Mouse (Mus musculus) C2C12 (cell line): Measurements from ENCODE around the gene Dscaml1. TPM values are rescaled to one million over a fixed set of nuclear protein-coding genes. Genes with fewer than 3 reads are reported as not detected.

ENCODE experiments used
- H3K27me3 ChIP-seq: one replicate; pipeline ENCODE4 v1.6.1; 2011; ENCODE audit not compliant: control insufficient read depth, insufficient read depth, insufficient read length
- H3K36me3 ChIP-seq: one replicate; pipeline ENCODE4 v1.6.1; 2011; ENCODE audit not compliant: control insufficient read depth, insufficient read depth
- H3K4me3 ChIP-seq: one replicate; pipeline ENCODE4 v1.5.1; 2011; ENCODE audit warnings: mild to moderate bottlenecking, control low read depth; ENCODE audit not compliant: poor library complexity, insufficient read depth, severe bottlenecking
- H3K79me2 ChIP-seq: one replicate; pipeline ENCODE4 v1.6.1; 2011; ENCODE audit not compliant: control insufficient read depth, insufficient read depth
- H3K79me3 ChIP-seq: one replicate; pipeline ENCODE4 v1.6.1; 2011; ENCODE audit warnings: low read depth, control low read depth
- H3ac ChIP-seq: one replicate; pipeline ENCODE3; 2011; ENCODE audit warnings: low read depth; ENCODE audit not compliant: control insufficient read depth, insufficient read length
- CEBPB ChIP-seq: IDR thresholded peaks from one replicate; pipeline ENCODE4 v1.6.1; 2011; ENCODE audit warnings: low read depth, mild to moderate bottlenecking, control low read depth, moderate library complexity
- CTCF ChIP-seq: IDR thresholded peaks from one replicate; pipeline ENCODE4 v1.5.1; 2011; ENCODE audit not compliant: control insufficient read depth, insufficient read depth, insufficient read length
- FOSL1 ChIP-seq: IDR thresholded peaks from one replicate; pipeline ENCODE4 v1.8.0; 2011; ENCODE audit warnings: mild to moderate bottlenecking, low read length; ENCODE audit not compliant: poor library complexity, insufficient read depth, severe bottlenecking
- MAX ChIP-seq: IDR thresholded peaks from one replicate; pipeline ENCODE4 v1.6.1; 2011; ENCODE audit warnings: mild to moderate bottlenecking, control low read depth
- MYOD1 ChIP-seq: IDR thresholded peaks from one replicate; pipeline ENCODE4 v1.6.1; 2011; ENCODE audit warnings: low read depth; ENCODE audit not compliant: control insufficient read depth, insufficient read length
- MYOG ChIP-seq: IDR thresholded peaks from one replicate; pipeline ENCODE4 v1.6.1; 2011; ENCODE audit not compliant: control insufficient read depth, insufficient read length; ENCODE audit errors: extremely low read depth
- USF1 ChIP-seq: IDR thresholded peaks from one replicate; pipeline ENCODE4 v1.6.1; 2011; ENCODE audit warnings: low read depth, mild to moderate bottlenecking, control low read depth, moderate library complexity
- long read RNA-seq, 2 experiments: library from polyadenylated mRNA; unstranded; transcript quantifications; one replicate each; pipeline ENCODE4 v2.0.0; 2019 to 2020
- polyA plus RNA-seq: library from polyadenylated mRNA; unstranded; fragments of >200 nt; fragmentation: generic; extraction: Trizol; gene quantifications from one replicate; pipeline ENCODE4 v1.2.1, GENCODE M21; 2012; ENCODE audit warnings: missing spikeins

Dscaml1 gene
- not detected for polyA plus RNA-seq
- long read RNA-seq, experiment 1 = 0 reads
- long read RNA-seq, experiment 2 = 0 reads

- Histone ChIP-seq H3K79me3 (no peaks in the 10 kb centered on the region), H3K4me3 (no peak within 1 kb of the TSS), H3K27me3 (peaks cover 23% of the 10 kb centered on the region), H3ac (no peak within 1 kb of the TSS), H3K79me2 (no peaks in the 10 kb centered on the region), H3K36me3 (no peaks in the 10 kb centered on the region)
- TF ChIP-seq CEBPB (no peak), FOSL1 (no peak), MAX (no peak), MYOG (no peak), USF1 (no peak), CTCF (no peak), MYOD1 (no peak)
Measured at GRCm38 (mm10) chr9:45426456-45426855, at the start of gene Dscaml1. Gene Dscaml1, plus strand, starts transcription at chr9:45426628.

- H3K4me3 ChIP-seq = no peak overlapping the region
- peaks cover 10% of the 10 kb centered on the region for H3K27me3 ChIP-seq
- no peaks in the 10 kb centered on the region for H3K79me3 ChIP-seq
- TF ChIP-seq USF1 = no peak
- no peak for TF ChIP-seq CEBPB
- no peak for TF ChIP-seq CTCF
- no peak overlapping the region for H3ac ChIP-seq
- H3K79me2 ChIP-seq = no peaks in the 10 kb centered on the region
- no peaks in the 10 kb centered on the region for H3K36me3 ChIP-seq
Measured at GRCm38 (mm10) chr9:45376883-45377282, 49.5 kb upstream of the Dscaml1 start.

GRCm38 (mm10) chr9:45380411-45381251 lies 45.8 kb upstream of the Dscaml1 start:
- Histone ChIP-seq H3K4me3 (no peak overlapping the region), H3K79me3 (no peaks in the 10 kb centered on the region), H3K36me3 (no peaks in the 10 kb centered on the region), H3ac (no peak overlapping the region), H3K27me3 (peaks cover 9% of the 10 kb centered on the region), H3K79me2 (no peaks in the 10 kb centered on the region)
- TF ChIP-seq MYOG (no peak), CEBPB (no peak), MYOD1 (no peak), MAX (no peak), CTCF (no peak), USF1 (no peak), FOSL1 (no peak)

GRCm38 (mm10) chr9:45382336-45382735 lies 44.1 kb upstream of the Dscaml1 start:
- H3K27me3 ChIP-seq = peaks cover 9% of the 10 kb centered on the region
- H3K79me3 ChIP-seq = no peaks in the 10 kb centered on the region
- H3ac ChIP-seq = no peak overlapping the region
- TF ChIP-seq CEBPB (no peak), MYOD1 (no peak), FOSL1 (no peak), CTCF (no peak), MYOG (no peak), MAX (no peak), USF1 (no peak)
- H3K4me3 ChIP-seq = no peak overlapping the region
- no peaks in the 10 kb centered on the region for H3K36me3 ChIP-seq
- no peaks in the 10 kb centered on the region for H3K79me2 ChIP-seq

- H3K4me3 ChIP-seq = no peak overlapping the region
- H3K79me3 ChIP-seq = no peaks in the 10 kb centered on the region
- no peaks in the 10 kb centered on the region for H3K79me2 ChIP-seq
- TF ChIP-seq MAX (no peak), MYOG (no peak), CTCF (no peak), FOSL1 (no peak), MYOD1 (no peak), USF1 (no peak)
- H3K27me3 ChIP-seq = peaks cover 5% of the 10 kb centered on the region
- H3ac ChIP-seq = no peak overlapping the region
- no peaks in the 10 kb centered on the region for H3K36me3 ChIP-seq
Measured at GRCm38 (mm10) chr9:45382834-45383233, 43.6 kb upstream of the Dscaml1 start.

GRCm38 (mm10) chr9:45383883-45384282 lies 42.5 kb upstream of the Dscaml1 start:
- no peaks in the 10 kb centered on the region for H3K79me2 ChIP-seq
- TF ChIP-seq FOSL1 (no peak), MYOD1 (no peak), CEBPB (no peak), MAX (no peak), USF1 (no peak), MYOG (no peak), CTCF (no peak)
- no peaks in the 10 kb centered on the region for H3K36me3 ChIP-seq
- H3K79me3 ChIP-seq = no peaks in the 10 kb centered on the region
- H3K4me3 ChIP-seq = no peak overlapping the region
- no peak overlapping the region for H3ac ChIP-seq
- H3K27me3 ChIP-seq = peaks cover 2% of the 10 kb centered on the region
